Comparison of ENCODE assay signal across 18 mouse cellular contexts in genomic region chr9:64088346-64088745, GRCm38 (mm10). TPM values are rescaled to one million over a fixed set of nuclear protein-coding genes. Genes with fewer than 3 reads are reported as not detected.
DNase-seq lines count a peak whose midpoint lies in the region; ATAC-seq and TF ChIP-seq lines count a peak whose summit lies in the region.
"Had no signal": no experiment of that assay in that cellular context is flagged by ENCODE, and none has a peak within 500 bp of the region (broad histone marks: within the 10 kb centered on the region; RNA-seq: fewer than 3 reads in every experiment).

No protein-coding gene starts in this region.

- H3K4me1 ChIP-seq in heart, embryonic 16.5 days (ENCODE audit: control insufficient read depth, insufficient read depth, low read length), result peaks cover 30% of the 10 kb centered on the region
- H3K4me1 ChIP-seq in E14TG2a.4 (replicated peaks; ENCODE audit: low read depth, low read length), result peaks cover 56% of the 10 kb centered on the region
- peaks cover 55% of the 10 kb centered on the region for H3K4me1 ChIP-seq in liver, embryonic 13.5 days (replicated peaks)

- no peak for DNase-seq in heart, postnatal 14 days
- DNase-seq in 416B (ENCODE audit: low read depth), result peak; percentile 71
- no peak for DNase-seq in liver, embryonic 13.5 days
- no peak for DNase-seq in adrenal gland, adult 18-20 months (ENCODE audit: low spot score in 2 of 2)
- DNase-seq in thymus, adult 18-20 months, result no peak
- DNase-seq: embryo, embryonic 11 days had no signal

- no peaks in the 10 kb centered on the region for H3K9me3 ChIP-seq in heart, embryonic 16.5 days (replicated peaks; ENCODE audit: control insufficient read depth, low read length)
- no peaks in the 10 kb centered on the region for H3K9me3 ChIP-seq in E14TG2a.4 (ENCODE audit: low read length)
- no peaks in the 10 kb centered on the region for H3K9me3 ChIP-seq in liver, embryonic 13.5 days (replicated peaks)
- H3K9me3 ChIP-seq: forebrain, embryonic 15.5 days; limb, embryonic 12.5 days had no signal

- intact Hi-C loops in heart, postnatal 14 days (cut with DNase I), result no loop called here

- H3K4me3 ChIP-seq in heart, embryonic 16.5 days (ENCODE audit: low read length), result no peak overlapping the region
- H3K4me3 ChIP-seq in E14TG2a.4 (replicated peaks; ENCODE audit: low read length), result 0 out of 2 replicates have a peak overlapping the region, but pooled peaks have one; percentile 13
- H3K4me3 ChIP-seq in liver, embryonic 13.5 days (replicated peaks), result no peak overlapping the region
- H3K4me3 ChIP-seq: erythroblast, embryonic 14.5 days; forebrain, embryonic 15.5 days; layer of hippocampus, adult 2 months; left cerebral cortex, adult 2 months; limb, embryonic 12.5 days had no signal

- no peak overlapping the region for H3K4me2 ChIP-seq in heart, embryonic 16.5 days (ENCODE audit: low read depth, low read length)
- H3K4me2 ChIP-seq in liver, embryonic 13.5 days, result no peak overlapping the region
- H3K4me2 ChIP-seq: forebrain, embryonic 15.5 days; limb, embryonic 12.5 days had no signal

- no peak for ATAC-seq in heart, embryonic 16.5 days (replicated peaks; ENCODE audit: extremely low read depth, insufficient read depth, low FRiP score)
- no peak for ATAC-seq in liver, embryonic 13.5 days (ENCODE audit: low read depth)
- ATAC-seq: activated CD4-positive, CD25-positive, alpha-beta regulatory T cell, adult 4 months; forebrain, embryonic 15.5 days had no signal

- H3K27ac ChIP-seq in heart, embryonic 16.5 days (ENCODE audit: low read length), result peak overlapping the region; percentile 12; the same call in 1 of the 2 replicates
- H3K27ac ChIP-seq in liver, embryonic 13.5 days, result peak overlapping the region; percentile 56; the same call in 1 of the 2 replicates
- H3K27ac ChIP-seq: hindbrain, postnatal 0 days; left cerebral cortex, adult 2 months; limb, embryonic 12.5 days had no signal

- no peaks in the 10 kb centered on the region for H3K27me3 ChIP-seq in heart, embryonic 16.5 days (ENCODE audit: control insufficient read depth, insufficient read depth, low read length)
- H3K27me3 ChIP-seq in E14TG2a.4 (ENCODE audit: insufficient read depth, low read length), result peaks cover 28% of the 10 kb centered on the region
- peaks cover 6% of the 10 kb centered on the region; the same call in 1 of the 2 replicates for H3K27me3 ChIP-seq in liver, embryonic 13.5 days
- H3K27me3 ChIP-seq: forebrain, embryonic 15.5 days; limb, embryonic 12.5 days had no signal

- no peak overlapping the region for H3K9ac ChIP-seq in heart, embryonic 16.5 days (ENCODE audit: low read length)
- H3K9ac ChIP-seq in liver, embryonic 13.5 days, result no peak overlapping the region
- H3K9ac ChIP-seq: forebrain, embryonic 15.5 days; limb, embryonic 12.5 days had no signal

- WGBS in heart, embryonic 16.5 days, result 80% methylated on average over 7 of the region's 7 CpGs
- 85% methylated on average over 7 of the region's 7 CpGs for WGBS in liver, embryonic 13.5 days (ENCODE audit: insufficient replicate concordance)

- TF ChIP-seq CTCF in E14TG2a.4 (conservative IDR thresholded peaks at IDR 0.05; ENCODE audit: low read length), result no peak

- no peaks in the 10 kb centered on the region for H3K36me3 ChIP-seq in heart, embryonic 16.5 days (ENCODE audit: control insufficient read depth, insufficient read depth)
- no peaks in the 10 kb centered on the region for H3K36me3 ChIP-seq in E14TG2a.4 (ENCODE audit: insufficient read depth, low read length)
- H3K36me3 ChIP-seq in liver, embryonic 13.5 days, result no peaks in the 10 kb centered on the region
- H3K36me3 ChIP-seq: forebrain, embryonic 15.5 days; limb, embryonic 12.5 days had no signal

RNA-seq across cellular contexts. Expression of gene Lctl, which starts 28.6 kb away (rescaled TPM):
- not detected in 2 replicates for polyA plus RNA-seq in heart, embryonic 16.5 days (2015; fragmentation: Nextera tagmentation; extraction: Ambion mirVana)
- under 1 TPM; 0.14 to 0.29 TPM for total RNA-seq in heart, postnatal 14 days (2021)
- polyA plus RNA-seq in liver, embryonic 13.5 days (2015; fragmentation: Nextera tagmentation; extraction: Ambion mirVana), result not detected in 2 replicates
- total RNA-seq in adrenal gland, adult 18-20 months (2021), result 10 to 100 TPM in 1 of 2 experiments, under 1 TPM in 1; 0.46 to 11.9 TPM
- total RNA-seq: hindbrain, postnatal 0 days; layer of hippocampus, adult 2 months; left cerebral cortex, adult 2 months; megakaryocyte, adult 5-6 weeks had no signal
- polyA plus RNA-seq: activated CD4-positive, CD25-positive, alpha-beta regulatory T cell, adult 4 months; erythroblast, embryonic 14.5 days; forebrain, embryonic 15.5 days; heart, embryonic 14.5 days; hindbrain, postnatal 0 days; limb, embryonic 12.5 days; midbrain, embryonic 16.5 days had no signal
